Mouse (Mus musculus): ENCODE measurements around the gene Ugt1a5. TPM values are rescaled to one million over a fixed set of nuclear protein-coding genes. Genes with fewer than 3 reads are reported as not detected.
A peak's percentile ranks its signal among the peaks of the same experiment; 100 is the strongest.
"Not testable (repeated sequence)": the region's sequence is repeated elsewhere in the genome, so short reads cannot be mapped to it uniquely, and the experiment has no call there.

Ugt1a5 gene
- total RNA-seq, 1 experiment, result not detected

GRCm38 (mm10) chr1:88138145-88138544 lies 27.7 kb upstream of the Ugt1a5 start:
- no peaks in the 10 kb centered on the region for H3K9me3 ChIP-seq (ENCODE audit: control insufficient read depth, insufficient read depth, low read depth, low read length)
- TF ChIP-seq ZC3H11A (IDR thresholded peaks at IDR 0.05; ENCODE audit: borderline replicate concordance, low read depth, low read length) (no peak), HCFC1 (IDR thresholded peaks at IDR 0.05; ENCODE audit: borderline replicate concordance, insufficient read depth, low read length) (no peak), MAFK (IDR thresholded peaks at IDR 0.05; ENCODE audit: insufficient read depth, low read depth, low read length) (no peak), ZNF384 (IDR thresholded peaks at IDR 0.05; ENCODE audit: low read depth, low read length) (no peak), CHD2 (IDR thresholded peaks at IDR 0.05; ENCODE audit: low read depth, low read length) (no peak)
- no peaks in the 10 kb centered on the region for H3K36me3 ChIP-seq (ENCODE audit: control insufficient read depth, insufficient read depth, low read length, poor library complexity, severe bottlenecking)
- H3K27ac ChIP-seq (ENCODE audit: insufficient read depth, low read depth, low read length, poor library complexity, severe bottlenecking), result no peak overlapping the region
- H3K9ac ChIP-seq (ENCODE audit: insufficient read depth, low read depth, low read length, poor library complexity, severe bottlenecking), result no peak overlapping the region
- H3K4me3 ChIP-seq (ENCODE audit: insufficient read depth in 1 of 2, low read depth in 1 of 2, low read length in 2 of 2, poor library complexity in 1 of 2, severe bottlenecking in 1 of 2), result no peak overlapping the region
- 0 out of 4 replicates have a peak, but pooled peaks cover 0 to 2% of the 10 kb centered on the region in 2 experiments for H3K4me1 ChIP-seq (ENCODE audit: control insufficient read depth in 2 of 2, insufficient read depth in 2 of 2, low read length in 2 of 2, poor library complexity in 1 of 2)
- no peak for DNase-seq (ENCODE audit: low read depth, low spot score)
- in situ Hi-C loops (cut with MboI; ENCODE audit: low sequenced_read_pairs in 2 of 2, unreplicated experiment in 2 of 2), result no loop called here

GRCm38 (mm10) chr1:88140492-88140891 lies 25.3 kb upstream of the Ugt1a5 start:
- H3K9ac ChIP-seq (ENCODE audit: insufficient read depth, low read depth, low read length, poor library complexity, severe bottlenecking); H3K9me3 ChIP-seq (ENCODE audit: control insufficient read depth, insufficient read depth, low read depth, low read length); in situ Hi-C loops (cut with MboI; ENCODE audit: low sequenced_read_pairs in 2 of 2, unreplicated experiment in 2 of 2); DNase-seq (ENCODE audit: low read depth, low spot score); H3K4me3 ChIP-seq (ENCODE audit: insufficient read depth in 1 of 2, low read depth in 1 of 2, low read length in 2 of 2, poor library complexity in 1 of 2, severe bottlenecking in 1 of 2); H3K27ac ChIP-seq (ENCODE audit: insufficient read depth, low read depth, low read length, poor library complexity, severe bottlenecking); H3K36me3 ChIP-seq (ENCODE audit: control insufficient read depth, insufficient read depth, low read length, poor library complexity, severe bottlenecking); H3K4me1 ChIP-seq (ENCODE audit: control insufficient read depth in 2 of 2, insufficient read depth in 2 of 2, low read length in 2 of 2, poor library complexity in 1 of 2): not testable (repeated sequence)
- 0 out of 2 replicates have a peak, but pooled peaks have one; percentile 18 for TF ChIP-seq MAFK (IDR thresholded peaks at IDR 0.05; ENCODE audit: insufficient read depth, low read depth, low read length)

GRCm38 (mm10) chr1:88143966-88144675 lies 21.7 kb upstream of the Ugt1a5 start:
- H3K9me3 ChIP-seq (ENCODE audit: control insufficient read depth, insufficient read depth, low read depth, low read length); H3K4me3 ChIP-seq (ENCODE audit: insufficient read depth in 1 of 2, low read depth in 1 of 2, low read length in 2 of 2, poor library complexity in 1 of 2, severe bottlenecking in 1 of 2); H3K36me3 ChIP-seq (ENCODE audit: control insufficient read depth, insufficient read depth, low read length, poor library complexity, severe bottlenecking); DNase-seq (ENCODE audit: low read depth, low spot score); H3K9ac ChIP-seq (ENCODE audit: insufficient read depth, low read depth, low read length, poor library complexity, severe bottlenecking); H3K4me1 ChIP-seq (ENCODE audit: control insufficient read depth in 2 of 2, insufficient read depth in 2 of 2, low read length in 2 of 2, poor library complexity in 1 of 2); in situ Hi-C loops (cut with MboI; ENCODE audit: low sequenced_read_pairs in 2 of 2, unreplicated experiment in 2 of 2); H3K27ac ChIP-seq (ENCODE audit: insufficient read depth, low read depth, low read length, poor library complexity, severe bottlenecking): not testable (repeated sequence)

GRCm38 (mm10) chr1:88145278-88145677 lies 20.5 kb upstream of the Ugt1a5 start:
- H3K4me3 ChIP-seq (ENCODE audit: insufficient read depth in 1 of 2, low read depth in 1 of 2, low read length in 2 of 2, poor library complexity in 1 of 2, severe bottlenecking in 1 of 2); in situ Hi-C loops (cut with MboI; ENCODE audit: low sequenced_read_pairs in 2 of 2, unreplicated experiment in 2 of 2); H3K4me1 ChIP-seq (ENCODE audit: control insufficient read depth in 2 of 2, insufficient read depth in 2 of 2, low read length in 2 of 2, poor library complexity in 1 of 2); H3K9me3 ChIP-seq (ENCODE audit: control insufficient read depth, insufficient read depth, low read depth, low read length); H3K36me3 ChIP-seq (ENCODE audit: control insufficient read depth, insufficient read depth, low read length, poor library complexity, severe bottlenecking); H3K9ac ChIP-seq (ENCODE audit: insufficient read depth, low read depth, low read length, poor library complexity, severe bottlenecking); H3K27ac ChIP-seq (ENCODE audit: insufficient read depth, low read depth, low read length, poor library complexity, severe bottlenecking): not testable (repeated sequence)
- DNase-seq (ENCODE audit: low read depth, low spot score), result peak; percentile 29

GRCm38 (mm10) chr1:88150133-88150532 lies 15.7 kb upstream of the Ugt1a5 start:
- H3K9ac ChIP-seq (ENCODE audit: insufficient read depth, low read depth, low read length, poor library complexity, severe bottlenecking); H3K9me3 ChIP-seq (ENCODE audit: control insufficient read depth, insufficient read depth, low read depth, low read length); DNase-seq (ENCODE audit: low read depth, low spot score); H3K4me1 ChIP-seq (ENCODE audit: control insufficient read depth in 2 of 2, insufficient read depth in 2 of 2, low read length in 2 of 2, poor library complexity in 1 of 2); H3K27ac ChIP-seq (ENCODE audit: insufficient read depth, low read depth, low read length, poor library complexity, severe bottlenecking); H3K4me3 ChIP-seq (ENCODE audit: insufficient read depth in 1 of 2, low read depth in 1 of 2, low read length in 2 of 2, poor library complexity in 1 of 2, severe bottlenecking in 1 of 2); in situ Hi-C loops (cut with MboI; ENCODE audit: low sequenced_read_pairs in 2 of 2, unreplicated experiment in 2 of 2); H3K36me3 ChIP-seq (ENCODE audit: control insufficient read depth, insufficient read depth, low read length, poor library complexity, severe bottlenecking): not testable (repeated sequence)

All from ES-E14 (cell line).